Mouse (Mus musculus) liver, adult 2 months (tissue): ENCODE results near the gene Clca2.

Source experiments
- CTCF ChIP-seq: fragments of 200-500 bp; IDR thresholded peaks from 2 replicates; pipeline ENCODE4 v1.5.1; 2011; ENCODE audit warnings: low read depth, low read length, control low read depth
- POLR2A ChIP-seq: fragments of 200-500 bp; IDR thresholded peaks from 2 replicates; pipeline ENCODE4 v1.6.1; 2011; ENCODE audit warnings: low read length, control low read depth; ENCODE audit not compliant: insufficient read depth; ENCODE audit errors: extremely low read depth

DNA sequence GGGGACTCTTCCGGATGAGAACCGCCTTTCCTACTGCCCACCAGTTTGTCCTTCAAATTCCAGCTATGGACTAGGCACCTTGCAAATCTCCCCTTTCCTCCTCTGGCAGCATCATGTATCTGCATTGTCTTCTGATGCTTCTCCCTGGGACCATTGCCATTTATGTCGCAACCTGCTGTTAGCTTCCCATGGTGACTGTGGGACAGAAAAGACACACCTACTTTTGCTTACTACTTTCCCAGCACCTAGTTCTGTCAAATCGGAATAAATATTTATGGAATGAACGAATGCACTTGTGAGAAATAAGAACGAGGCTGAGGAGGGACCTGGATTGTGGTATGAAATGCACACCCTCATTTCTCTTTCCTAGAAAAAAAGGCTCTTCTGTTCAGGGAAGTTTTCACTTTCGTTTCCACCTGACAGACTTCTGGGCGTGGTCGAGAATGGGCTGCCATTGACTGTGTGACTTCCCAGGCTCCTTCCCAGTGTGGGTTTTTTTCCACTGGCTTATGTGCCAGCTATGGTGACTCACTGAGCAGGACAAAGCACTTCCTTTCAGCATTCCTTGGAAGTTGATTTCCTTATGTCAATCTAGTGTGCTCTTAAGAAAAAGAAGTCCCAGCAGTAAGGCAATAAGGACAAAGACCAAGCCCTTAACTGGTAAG lies 2.8 kb upstream of the Clca2 start:
- TF ChIP-seq CTCF, result no peak
- no peak for TF ChIP-seq POLR2A
